Mouse (Mus musculus): Measurements from ENCODE around the gene Actr1b. TPM values are rescaled to one million over a fixed set of nuclear protein-coding genes. Genes with fewer than 3 reads are reported as not detected.

The Actr1b gene
- polyA plus RNA-seq, 1 experiment from 2014 or later: 34.3 TPM

DNA sequence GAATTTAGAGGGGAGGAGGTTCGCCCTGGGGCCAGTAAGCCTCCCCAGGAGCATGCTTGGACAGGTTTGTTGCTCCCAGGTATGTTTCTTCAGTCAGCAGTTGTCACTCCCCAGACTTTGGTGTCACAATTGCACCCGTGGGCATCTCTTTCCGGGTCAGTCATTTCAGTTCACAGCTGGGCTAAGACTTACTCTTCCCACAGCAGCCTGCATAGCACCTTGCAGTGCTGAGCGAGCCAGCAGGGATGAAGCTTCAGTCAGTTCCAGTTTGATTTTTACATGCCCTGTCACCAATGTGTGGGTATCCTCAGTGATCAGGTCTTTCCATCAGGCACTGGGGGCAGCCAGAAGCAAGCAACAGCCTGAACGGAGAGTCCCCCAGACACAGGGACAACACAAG lies 17.2 kb downstream of the Actr1b start:
- H3K36me3 ChIP-seq: peaks cover 58% of the 10 kb centered on the region
- no peaks in the 10 kb centered on the region for H3K9me3 ChIP-seq (replicated peaks)
- H3K4me1 ChIP-seq (replicated peaks): peaks cover 11% of the 10 kb centered on the region
- no peak overlapping the region for H3K4me2 ChIP-seq
- no peak overlapping the region for H3K9ac ChIP-seq
- DNase-seq (no peak), ATAC-seq (ENCODE audit: low read depth) (no peak)
- no peak overlapping the region for H3K27ac ChIP-seq
- H3K27me3 ChIP-seq: no peaks in the 10 kb centered on the region
- WGBS (ENCODE audit: insufficient replicate concordance): 72% methylated on average over 5 of the region's 5 CpGs
- H3K4me3 ChIP-seq (replicated peaks): no peak overlapping the region

- ATAC-seq (ENCODE audit: low read depth): no peak
- Histone ChIP-seq H3K4me3 (replicated peaks) (no peak overlapping the region), H3K9ac (no peak overlapping the region), H3K9me3 (replicated peaks) (no peaks in the 10 kb centered on the region), H3K27me3 (no peaks in the 10 kb centered on the region), H3K4me2 (no peak overlapping the region), H3K36me3 (peaks cover 52% of the 10 kb centered on the region), H3K27ac (no peak overlapping the region), H3K4me1 (replicated peaks) (peaks cover 12% of the 10 kb centered on the region)
- no peak for DNase-seq
- WGBS (ENCODE audit: insufficient replicate concordance): 70% methylated on average over 6 of the region's 6 CpGs
These were observed 17.8 kb downstream of the Actr1b start for GRCm38 (mm10) chr1:36696411-36696810.

- ATAC-seq (ENCODE audit: low read depth) (no peak), DNase-seq (no peak)
- Histone ChIP-seq H3K36me3 (peaks cover 37% of the 10 kb centered on the region), H3K4me2 (no peak overlapping the region), H3K9ac (no peak overlapping the region), H3K4me1 (replicated peaks) (peaks cover 18% of the 10 kb centered on the region), H3K27ac (no peak overlapping the region), H3K4me3 (replicated peaks) (no peak overlapping the region), H3K9me3 (replicated peaks) (no peaks in the 10 kb centered on the region), H3K27me3 (no peaks in the 10 kb centered on the region)
- WGBS (ENCODE audit: insufficient replicate concordance): 82% methylated on average over 6 of the region's 6 CpGs
These were observed 19.4 kb downstream of the Actr1b start for GRCm38 (mm10) chr1:36694871-36695270.

GRCm38 (mm10) chr1:36691271-36692155 lies 22.7 kb downstream of the Actr1b start, which contains the start of gene Cox5b:
Gene Cox5b, plus strand, starts transcription at chr1:36691449.
- DNase-seq: peak; percentile 99
- peaks cover 25% of the 10 kb centered on the region for H3K36me3 ChIP-seq
- peak within 1 kb of the TSS; percentile 90 for H3K9ac ChIP-seq
- H3K4me3 ChIP-seq (replicated peaks): peak within 1 kb of the TSS; percentile 90
- ATAC-seq (ENCODE audit: low read depth): peak; percentile 95
- WGBS (ENCODE audit: insufficient replicate concordance): under 1% methylated on average over 68 of the region's 68 CpGs
- H3K4me2 ChIP-seq: peak within 1 kb of the TSS; percentile 85
- H3K9me3 ChIP-seq (replicated peaks): no peaks in the 10 kb centered on the region
- H3K27me3 ChIP-seq: no peaks in the 10 kb centered on the region
- H3K27ac ChIP-seq: peak within 1 kb of the TSS; percentile 58
- H3K4me1 ChIP-seq (replicated peaks): peaks cover 18% of the 10 kb centered on the region

DNA sequence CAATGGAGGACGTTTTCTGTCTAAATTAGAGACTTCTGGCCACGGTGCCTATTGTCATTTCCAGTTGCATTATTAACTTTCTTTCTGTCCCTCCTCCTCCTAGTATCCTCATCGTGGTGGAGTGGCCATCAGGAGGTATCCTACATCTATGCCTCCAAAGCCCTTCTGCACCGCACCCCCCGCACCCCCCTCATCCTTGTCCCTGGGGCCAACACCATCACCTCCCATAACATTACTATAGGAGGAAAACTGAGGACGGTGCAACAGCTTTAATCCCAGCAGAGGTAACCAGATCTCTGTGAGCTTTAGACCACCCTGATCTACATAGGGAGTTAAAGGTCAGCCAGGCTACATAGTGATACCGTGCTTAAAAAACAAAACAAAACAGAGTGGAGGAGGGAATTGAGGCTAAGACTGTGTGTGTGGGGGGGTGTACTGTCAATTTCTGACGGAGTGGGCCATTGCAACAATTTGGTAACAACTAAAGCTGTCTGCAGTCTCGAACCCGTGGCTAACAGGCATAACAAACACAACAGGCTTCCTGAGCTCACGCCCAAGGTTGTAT lies 23.5 kb downstream of the Actr1b start:
- peak overlapping the region; percentile 51 for H3K27ac ChIP-seq
- 53% methylated on average over 11 of the region's 11 CpGs for WGBS (ENCODE audit: insufficient replicate concordance)
- no peaks in the 10 kb centered on the region for H3K27me3 ChIP-seq

GRCm38 (mm10) chr1:36683810-36684467 lies 30.3 kb downstream of the Actr1b start:
- no peaks in the 10 kb centered on the region for H3K36me3 ChIP-seq
- H3K4me2 ChIP-seq: no peak overlapping the region
- WGBS (ENCODE audit: insufficient replicate concordance): 10% methylated on average over 13 of the region's 13 CpGs
- H3K4me3 ChIP-seq (replicated peaks): no peak overlapping the region
- no peaks in the 10 kb centered on the region for H3K27me3 ChIP-seq
- ATAC-seq (ENCODE audit: low read depth) (peak; percentile 79), DNase-seq (peak; percentile 48)
- no peak overlapping the region for H3K27ac ChIP-seq
- no peak overlapping the region for H3K9ac ChIP-seq
- H3K9me3 ChIP-seq (replicated peaks): no peaks in the 10 kb centered on the region
- H3K4me1 ChIP-seq (replicated peaks): peaks cover 6% of the 10 kb centered on the region

More for the DNA sequence above, 23.5 kb downstream of the Actr1b start:
- H3K9ac ChIP-seq: peak overlapping the region; percentile 70
- H3K9me3 ChIP-seq (replicated peaks): no peaks in the 10 kb centered on the region
- H3K4me3 ChIP-seq (replicated peaks): peak overlapping the region; percentile 90
- no peak for ATAC-seq (ENCODE audit: low read depth)
- peaks cover 25% of the 10 kb centered on the region for H3K36me3 ChIP-seq
- no peak for DNase-seq
- H3K4me2 ChIP-seq: peak overlapping the region; percentile 85
- H3K4me1 ChIP-seq (replicated peaks): peaks cover 18% of the 10 kb centered on the region

GRCm38 (mm10) chr1:36682620-36683355 lies 31.4 kb downstream of the Actr1b start, which contains the start of gene Fam178b:
Gene Fam178b, minus strand, starts transcription at chr1:36683183.
- no peaks in the 10 kb centered on the region for H3K27me3 ChIP-seq
- peaks cover 6% of the 10 kb centered on the region for H3K4me1 ChIP-seq (replicated peaks)
- H3K4me3 ChIP-seq (replicated peaks): no peak within 1 kb of the TSS
- H3K27ac ChIP-seq: no peak within 1 kb of the TSS
- H3K9ac ChIP-seq: no peak within 1 kb of the TSS
- H3K9me3 ChIP-seq (replicated peaks): no peaks in the 10 kb centered on the region
- no peak within 1 kb of the TSS for H3K4me2 ChIP-seq
- 85% methylated on average over 39 of the region's 39 CpGs for WGBS (ENCODE audit: insufficient replicate concordance)
- no peak for ATAC-seq (ENCODE audit: low read depth)
- DNase-seq: no peak
- no peaks in the 10 kb centered on the region for H3K36me3 ChIP-seq

GRCm38 (mm10) chr1:36680893-36681292 lies 33.3 kb downstream of the Actr1b start:
- DNase-seq (no peak), ATAC-seq (ENCODE audit: low read depth) (no peak)
- no peak overlapping the region for H3K4me2 ChIP-seq
- no peaks in the 10 kb centered on the region for H3K9me3 ChIP-seq (replicated peaks)
- WGBS (ENCODE audit: insufficient replicate concordance): 74% methylated on average over 7 of the region's 7 CpGs
- H3K27me3 ChIP-seq: no peaks in the 10 kb centered on the region
- no peak overlapping the region for H3K27ac ChIP-seq
- H3K36me3 ChIP-seq: no peaks in the 10 kb centered on the region
- no peak overlapping the region for H3K4me3 ChIP-seq (replicated peaks)
- H3K4me1 ChIP-seq (replicated peaks): peaks cover 6% of the 10 kb centered on the region
- no peak overlapping the region for H3K9ac ChIP-seq

- ATAC-seq (ENCODE audit: low read depth) (no peak), DNase-seq (no peak)
- Histone ChIP-seq H3K9ac (no peak overlapping the region), H3K4me1 (replicated peaks) (peaks cover 21% of the 10 kb centered on the region), H3K27me3 (no peaks in the 10 kb centered on the region), H3K9me3 (replicated peaks) (no peaks in the 10 kb centered on the region), H3K4me2 (no peak overlapping the region), H3K27ac (no peak overlapping the region), H3K4me3 (replicated peaks) (no peak overlapping the region), H3K36me3 (no peaks in the 10 kb centered on the region)
- 41% methylated on average over 3 of the region's 3 CpGs for WGBS (ENCODE audit: insufficient replicate concordance)
These were observed 39.3 kb downstream of the Actr1b start for GRCm38 (mm10) chr1:36674936-36675335.

- H3K9me3 ChIP-seq (replicated peaks): no peaks in the 10 kb centered on the region
- no peak for DNase-seq
- no peak overlapping the region; the same call in 1 of the 2 replicates for H3K9ac ChIP-seq
- no peak overlapping the region for H3K4me2 ChIP-seq
- peaks cover 30% of the 10 kb centered on the region for H3K4me1 ChIP-seq (replicated peaks)
- H3K36me3 ChIP-seq: no peaks in the 10 kb centered on the region
- WGBS (ENCODE audit: insufficient replicate concordance): 76% methylated on average over 16 of the region's 16 CpGs
- ATAC-seq (ENCODE audit: low read depth): no peak
- no peak overlapping the region for H3K27ac ChIP-seq
- H3K27me3 ChIP-seq: no peaks in the 10 kb centered on the region
- no peak overlapping the region for H3K4me3 ChIP-seq (replicated peaks)
These were observed 41.4 kb downstream of the Actr1b start for GRCm38 (mm10) chr1:36672648-36673350.
